Mouse (Mus musculus): ENCODE measurements around the gene Adcy1. TPM values are rescaled to one million over a fixed set of nuclear protein-coding genes. Genes with fewer than 3 reads are reported as not detected.
A peak's percentile ranks its signal among the peaks of the same experiment; 100 is the strongest.

Gene Adcy1
- polyA plus RNA-seq, 1 experiment from 2014 or later: 1.2 TPM

DNA sequence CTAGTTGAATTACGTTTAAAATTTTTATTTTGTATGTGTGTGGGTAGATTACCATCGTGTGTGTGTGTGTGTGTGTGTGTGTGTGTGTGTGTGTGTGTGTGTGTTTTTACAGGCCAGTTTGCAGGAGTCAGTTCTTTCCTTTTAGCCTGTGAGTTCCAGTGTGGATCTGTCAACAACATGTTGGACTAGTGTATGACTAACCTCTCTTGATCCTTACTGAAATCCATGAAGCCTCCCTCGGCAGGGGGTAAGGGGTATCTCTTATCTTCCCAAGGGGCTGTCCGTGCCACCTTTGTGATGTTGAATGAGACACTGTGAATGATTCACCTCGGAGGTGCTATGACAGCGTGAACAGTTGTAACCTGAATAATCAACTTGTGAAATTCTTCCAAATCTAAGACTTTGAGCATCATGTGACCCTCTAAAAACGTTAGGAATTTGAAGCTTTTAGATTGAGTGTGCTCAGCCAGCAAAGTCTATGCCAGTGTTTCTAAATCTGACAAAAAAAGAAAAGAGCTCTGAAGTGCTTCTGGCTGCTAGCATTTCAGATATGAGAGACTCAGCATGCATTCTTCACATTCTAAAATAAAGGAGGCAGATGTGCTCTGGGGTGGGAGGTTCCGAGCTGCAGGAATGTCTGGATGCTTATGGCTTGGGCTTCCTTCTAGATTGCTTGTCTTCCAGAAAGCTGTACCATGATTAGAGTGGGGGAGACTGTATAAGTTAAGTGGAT lies 66.2 kb downstream of the Adcy1 start:
- H3K9me3 ChIP-seq (replicated peaks): no peaks in the 10 kb centered on the region
- H3K4me3 ChIP-seq: no peak overlapping the region
- H3K36me3 ChIP-seq: peaks cover 6% of the 10 kb centered on the region; the same call in 1 of the 2 replicates
- WGBS: 75% methylated on average over 8 of the region's 8 CpGs
- H3K27me3 ChIP-seq (ENCODE audit: low read depth, poor library complexity, severe bottlenecking): no peaks in the 10 kb centered on the region
- no peak for DNase-seq (ENCODE audit: low spot score)
- no peak overlapping the region for H3K27ac ChIP-seq (replicated peaks)
- no peaks in the 10 kb centered on the region for H3K4me1 ChIP-seq

DNA sequence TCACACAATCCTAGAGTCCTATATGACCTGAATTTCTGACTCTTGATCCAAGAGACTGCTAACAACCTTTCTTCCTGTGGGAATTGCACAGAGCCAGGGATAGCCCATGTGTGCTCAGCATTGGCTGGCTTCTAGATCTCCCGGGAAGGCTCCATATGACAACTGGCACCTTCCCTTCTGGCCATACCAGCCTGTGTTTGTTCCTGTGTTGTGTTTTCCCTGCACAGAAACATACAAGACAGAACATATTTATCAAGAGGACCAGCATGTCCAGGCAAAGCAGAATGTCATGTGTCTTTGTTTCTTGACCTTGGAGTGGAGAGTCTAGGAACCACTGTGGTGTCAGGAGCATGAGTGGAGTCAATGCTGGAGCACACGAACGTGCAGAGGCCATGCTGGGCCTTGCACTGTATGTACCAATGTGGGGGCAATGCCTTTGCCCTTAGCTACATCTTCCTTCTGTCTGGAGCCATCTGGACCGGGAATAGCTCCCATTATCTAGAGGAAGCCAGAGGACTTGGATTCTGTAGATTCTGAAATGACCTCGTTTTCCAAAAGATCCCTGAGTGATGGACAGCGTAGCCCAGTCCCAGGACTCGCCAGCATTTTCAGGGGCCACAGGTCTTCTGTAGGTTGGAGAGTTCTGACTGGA lies 69.6 kb downstream of the Adcy1 start:
- Histone ChIP-seq H3K4me3 (no peak overlapping the region), H3K4me1 (no peaks in the 10 kb centered on the region; the same call in 1 of the 2 replicates), H3K9me3 (replicated peaks) (no peaks in the 10 kb centered on the region), H3K27ac (replicated peaks) (no peak overlapping the region), H3K27me3 (ENCODE audit: low read depth, poor library complexity, severe bottlenecking) (no peaks in the 10 kb centered on the region), H3K36me3 (peaks cover 6% of the 10 kb centered on the region; the same call in 1 of the 2 replicates)
- DNase-seq (ENCODE audit: low spot score): no peak
- WGBS: 94% methylated on average over 7 of the region's 7 CpGs

DNA sequence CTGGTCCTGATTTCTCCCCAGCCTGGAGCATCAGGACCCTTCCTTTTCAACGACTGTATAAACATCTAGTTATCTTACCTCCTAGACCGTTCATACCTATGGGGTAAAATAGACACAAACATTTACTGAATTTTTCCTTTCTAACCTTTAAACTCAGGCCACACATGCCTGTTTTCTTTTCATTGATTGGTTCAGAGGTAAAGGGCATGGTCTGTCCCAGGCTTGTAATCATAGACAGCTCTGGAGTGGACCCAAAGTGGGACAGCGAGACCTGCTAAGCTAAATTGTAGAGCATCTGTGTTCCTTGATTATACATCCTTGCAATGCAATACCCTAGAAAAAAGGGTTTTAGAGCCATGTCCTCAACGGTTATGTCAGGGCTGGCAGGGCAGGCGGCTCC lies 70.4 kb downstream of the Adcy1 start:
- no peak overlapping the region for H3K4me3 ChIP-seq
- no peaks in the 10 kb centered on the region; the same call in 1 of the 2 replicates for H3K4me1 ChIP-seq
- H3K9me3 ChIP-seq (replicated peaks): no peaks in the 10 kb centered on the region
- 93% methylated on average over 5 of the region's 5 CpGs for WGBS
- H3K27ac ChIP-seq (replicated peaks): no peak overlapping the region
- peaks cover 11% of the 10 kb centered on the region; the same call in 1 of the 2 replicates for H3K36me3 ChIP-seq
- no peak for DNase-seq (ENCODE audit: low spot score)
- H3K27me3 ChIP-seq (ENCODE audit: low read depth, poor library complexity, severe bottlenecking): no peaks in the 10 kb centered on the region

- no peaks in the 10 kb centered on the region; the same call in 1 of the 2 replicates for H3K4me1 ChIP-seq
- 86% methylated on average over 5 of the region's 5 CpGs for WGBS
- DNase-seq (ENCODE audit: low spot score): no peak
- peaks cover 11% of the 10 kb centered on the region; the same call in 1 of the 2 replicates for H3K36me3 ChIP-seq
- no peaks in the 10 kb centered on the region for H3K27me3 ChIP-seq (ENCODE audit: low read depth, poor library complexity, severe bottlenecking)
- H3K4me3 ChIP-seq: no peak overlapping the region
- no peaks in the 10 kb centered on the region for H3K9me3 ChIP-seq (replicated peaks)
- peak overlapping the region; percentile 30; the same call in 1 of the 2 replicates for H3K27ac ChIP-seq (replicated peaks)
These were observed 71.0 kb downstream of the Adcy1 start for GRCm38 (mm10) chr11:7134319-7134718.

DNA sequence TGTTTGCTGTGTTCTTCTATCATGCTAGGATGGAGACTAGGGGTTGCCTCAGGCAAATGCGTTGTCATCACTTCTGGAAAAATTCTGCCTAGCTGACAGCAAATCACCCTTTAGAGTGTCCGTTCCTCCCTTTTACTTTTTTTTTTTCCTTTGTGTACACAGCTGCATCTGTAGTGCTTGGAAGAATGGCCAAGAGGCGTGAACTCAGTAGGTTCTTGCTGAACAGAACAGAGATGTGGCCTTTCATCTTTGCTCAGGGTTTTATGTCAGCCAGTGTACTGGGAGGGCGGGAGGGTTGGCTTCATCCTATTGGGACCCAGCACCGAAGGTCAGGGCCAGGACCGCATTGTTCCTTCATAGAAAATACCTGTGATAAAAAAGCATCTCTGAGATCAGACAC lies 72.0 kb downstream of the Adcy1 start:
- H3K9me3 ChIP-seq (replicated peaks): no peaks in the 10 kb centered on the region
- no peak for DNase-seq (ENCODE audit: low spot score)
- H3K4me1 ChIP-seq: no peaks in the 10 kb centered on the region; the same call in 1 of the 2 replicates
- H3K36me3 ChIP-seq: peaks cover 18% of the 10 kb centered on the region
- no peak overlapping the region for H3K27ac ChIP-seq (replicated peaks)
- H3K27me3 ChIP-seq (ENCODE audit: low read depth, poor library complexity, severe bottlenecking): no peaks in the 10 kb centered on the region
- 80% methylated on average over 6 of the region's 6 CpGs for WGBS
- H3K4me3 ChIP-seq: no peak overlapping the region

DNA sequence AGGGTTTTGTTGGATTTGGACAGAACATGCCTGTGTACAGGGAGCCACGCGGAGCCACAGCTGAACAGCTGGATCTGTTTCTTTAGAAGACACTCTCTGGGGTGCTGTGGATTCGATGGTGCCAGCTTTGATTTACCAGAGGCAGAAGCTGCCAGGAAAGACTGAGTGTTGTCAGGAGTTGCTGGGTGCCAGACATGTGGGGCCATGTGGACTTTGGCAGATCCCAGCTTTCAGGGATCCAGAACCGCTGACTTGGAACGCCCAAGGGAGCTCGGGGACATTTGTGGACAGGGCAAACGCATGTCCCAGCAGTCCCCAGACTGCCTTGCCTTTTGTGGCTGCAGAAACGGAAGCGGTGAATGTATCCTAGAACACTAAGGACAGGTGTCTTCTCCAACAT lies 72.5 kb downstream of the Adcy1 start:
- 91% methylated on average over 9 of the region's 9 CpGs for WGBS
- H3K27ac ChIP-seq (replicated peaks): no peak overlapping the region
- no peak for DNase-seq (ENCODE audit: low spot score)

DNA sequence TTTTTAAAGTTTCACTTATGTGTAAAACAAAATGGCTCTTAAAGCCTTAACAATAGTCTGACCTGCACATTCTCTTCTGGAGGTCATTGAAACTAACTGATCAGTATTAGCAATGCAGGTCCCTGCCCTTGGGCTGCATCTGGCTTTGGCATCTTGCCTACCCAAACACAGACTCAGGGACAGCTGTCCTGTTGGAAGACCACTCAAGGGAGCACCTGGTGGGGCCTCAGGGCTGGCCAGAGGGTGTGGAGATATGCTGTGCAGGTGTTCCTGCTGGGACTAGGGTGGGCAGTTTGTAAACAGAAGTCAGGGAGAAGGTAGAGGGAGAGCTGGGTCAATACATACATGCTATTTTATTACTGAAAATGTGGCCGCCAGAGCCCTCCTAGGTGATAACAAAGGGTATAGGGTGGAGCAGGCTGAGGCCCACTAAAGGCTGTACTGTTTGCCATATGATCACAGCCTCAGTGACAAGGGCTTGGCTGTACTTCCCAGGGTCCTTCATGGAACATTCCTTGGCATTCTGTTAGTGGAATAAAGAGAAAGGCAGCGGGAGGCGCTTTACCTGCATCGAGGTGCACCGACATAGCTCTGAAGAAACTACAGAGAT lies 73.1 kb downstream of the Adcy1 start:
- Histone ChIP-seq H3K9me3 (replicated peaks) (no peaks in the 10 kb centered on the region), H3K4me1 (no peaks in the 10 kb centered on the region; the same call in 1 of the 2 replicates), H3K4me3 (no peak overlapping the region), H3K27me3 (ENCODE audit: low read depth, poor library complexity, severe bottlenecking) (no peaks in the 10 kb centered on the region), H3K27ac (replicated peaks) (0 out of 2 replicates have a peak overlapping the region, but pooled peaks have one; percentile 33), H3K36me3 (peaks cover 13% of the 10 kb centered on the region)
- DNase-seq (ENCODE audit: low spot score): no peak
- WGBS: 96% methylated on average over 5 of the region's 5 CpGs

More for the DNA sequence above, 72.5 kb downstream of the Adcy1 start:
- Histone ChIP-seq H3K4me3 (no peak overlapping the region), H3K36me3 (peaks cover 16% of the 10 kb centered on the region), H3K27me3 (ENCODE audit: low read depth, poor library complexity, severe bottlenecking) (no peaks in the 10 kb centered on the region), H3K4me1 (no peaks in the 10 kb centered on the region; the same call in 1 of the 2 replicates), H3K9me3 (replicated peaks) (no peaks in the 10 kb centered on the region)

DNA sequence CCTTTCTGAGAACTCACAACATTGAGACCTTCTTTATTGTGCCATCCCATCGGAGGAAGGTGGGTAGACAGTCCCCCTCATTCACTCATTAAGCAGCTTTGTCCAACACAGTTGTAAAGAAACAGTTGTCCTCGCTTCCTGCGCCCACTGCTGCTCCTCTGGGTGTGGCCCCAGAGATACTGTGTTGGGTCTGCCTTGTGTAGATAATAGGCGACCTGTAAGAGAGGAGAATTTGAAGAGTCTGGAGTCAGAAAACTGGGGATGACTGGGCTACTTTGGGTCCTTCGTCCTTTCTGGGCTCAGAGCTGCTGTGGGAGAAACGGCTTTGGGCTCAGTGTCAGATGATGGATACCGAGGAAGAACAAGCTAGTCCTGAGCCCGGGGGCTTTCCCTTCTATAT lies 75.1 kb downstream of the Adcy1 start:
- WGBS: 90% methylated on average over 8 of the region's 8 CpGs
- H3K36me3 ChIP-seq: peaks cover 13% of the 10 kb centered on the region

DNA sequence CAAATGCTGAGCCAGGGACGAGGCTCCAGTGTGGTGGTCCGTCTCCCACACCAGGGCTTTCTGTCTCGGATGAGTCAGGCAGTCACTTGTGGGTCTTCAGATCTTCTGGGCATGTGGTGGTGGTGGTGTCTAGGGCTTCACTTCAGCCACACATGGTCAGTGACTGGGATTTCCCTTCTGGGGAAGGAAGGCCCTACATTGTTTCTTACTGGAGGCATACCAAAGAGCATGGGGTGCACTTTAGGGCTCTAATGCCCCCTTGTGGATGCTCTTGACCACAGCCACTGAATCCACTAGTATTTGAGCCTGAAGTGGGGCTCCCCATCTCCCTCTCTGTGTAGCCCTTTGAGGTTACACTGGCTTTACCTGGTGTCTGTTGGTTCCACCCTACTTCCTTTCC lies 77.2 kb downstream of the Adcy1 start:
- no peaks in the 10 kb centered on the region for H3K27me3 ChIP-seq (ENCODE audit: low read depth, poor library complexity, severe bottlenecking)
- H3K4me3 ChIP-seq: no peak overlapping the region
- peak; percentile 35 for DNase-seq (ENCODE audit: low spot score)
- WGBS: 91% methylated on average over 3 of the region's 3 CpGs
- no peak overlapping the region; the same call in 1 of the 2 replicates for H3K27ac ChIP-seq (replicated peaks)
- no peaks in the 10 kb centered on the region; the same call in 1 of the 2 replicates for H3K4me1 ChIP-seq
- H3K9me3 ChIP-seq (replicated peaks): no peaks in the 10 kb centered on the region
- H3K36me3 ChIP-seq: peaks cover 13% of the 10 kb centered on the region

More for the DNA sequence above, 75.1 kb downstream of the Adcy1 start:
- Histone ChIP-seq H3K27ac (replicated peaks) (0 out of 2 replicates have a peak overlapping the region, but pooled peaks have one; percentile 13), H3K4me3 (no peak overlapping the region), H3K9me3 (replicated peaks) (no peaks in the 10 kb centered on the region), H3K27me3 (ENCODE audit: low read depth, poor library complexity, severe bottlenecking) (no peaks in the 10 kb centered on the region), H3K4me1 (no peaks in the 10 kb centered on the region; the same call in 1 of the 2 replicates)
- DNase-seq (ENCODE audit: low spot score): no peak

- 79% methylated on average over 3 of the region's 3 CpGs for WGBS
- H3K27ac ChIP-seq (replicated peaks): no peak overlapping the region
- DNase-seq (ENCODE audit: low spot score): no peak
- no peaks in the 10 kb centered on the region for H3K27me3 ChIP-seq (ENCODE audit: low read depth, poor library complexity, severe bottlenecking)
- no peaks in the 10 kb centered on the region for H3K9me3 ChIP-seq (replicated peaks)
- no peaks in the 10 kb centered on the region for H3K4me1 ChIP-seq
- H3K4me3 ChIP-seq: no peak overlapping the region
- peaks cover 13% of the 10 kb centered on the region for H3K36me3 ChIP-seq
These were observed 79.4 kb downstream of the Adcy1 start for GRCm38 (mm10) chr11:7142725-7143124.

GRCm38 (mm10) chr11:7144369-7144768 lies 81.1 kb downstream of the Adcy1 start:
- no peak overlapping the region for H3K4me3 ChIP-seq
- H3K4me1 ChIP-seq: no peaks in the 10 kb centered on the region
- peaks cover 8% of the 10 kb centered on the region for H3K36me3 ChIP-seq
- H3K27ac ChIP-seq (replicated peaks): no peak overlapping the region
- H3K27me3 ChIP-seq (ENCODE audit: low read depth, poor library complexity, severe bottlenecking): no peaks in the 10 kb centered on the region
- DNase-seq (ENCODE audit: low spot score): no peak
- 89% methylated on average over 11 of the region's 11 CpGs for WGBS
- H3K9me3 ChIP-seq (replicated peaks): no peaks in the 10 kb centered on the region

GRCm38 (mm10) chr11:7145221-7145620 lies 81.9 kb downstream of the Adcy1 start:
- no peak overlapping the region for H3K27ac ChIP-seq (replicated peaks)
- DNase-seq (ENCODE audit: low spot score): no peak
- H3K36me3 ChIP-seq: peaks cover 2% of the 10 kb centered on the region
- H3K4me1 ChIP-seq: no peaks in the 10 kb centered on the region; the same call in 1 of the 2 replicates
- H3K4me3 ChIP-seq: no peak overlapping the region
- H3K27me3 ChIP-seq (ENCODE audit: low read depth, poor library complexity, severe bottlenecking): no peaks in the 10 kb centered on the region
- no peaks in the 10 kb centered on the region for H3K9me3 ChIP-seq (replicated peaks)
- 87% methylated on average over 4 of the region's 4 CpGs for WGBS
